Mouse (Mus musculus) liver, adult 2 months (tissue): ENCODE data around the gene Wfikkn2.

Experiments used
- CTCF ChIP-seq: fragments of 200-500 bp; IDR thresholded peaks from 2 replicates; pipeline ENCODE4 v1.5.1; 2011; ENCODE audit warnings: low read depth, low read length, control low read depth
- POLR2A ChIP-seq: fragments of 200-500 bp; IDR thresholded peaks from 2 replicates; pipeline ENCODE4 v1.6.1; 2011; ENCODE audit warnings: low read length, control low read depth; ENCODE audit not compliant: insufficient read depth; ENCODE audit errors: extremely low read depth

DNA sequence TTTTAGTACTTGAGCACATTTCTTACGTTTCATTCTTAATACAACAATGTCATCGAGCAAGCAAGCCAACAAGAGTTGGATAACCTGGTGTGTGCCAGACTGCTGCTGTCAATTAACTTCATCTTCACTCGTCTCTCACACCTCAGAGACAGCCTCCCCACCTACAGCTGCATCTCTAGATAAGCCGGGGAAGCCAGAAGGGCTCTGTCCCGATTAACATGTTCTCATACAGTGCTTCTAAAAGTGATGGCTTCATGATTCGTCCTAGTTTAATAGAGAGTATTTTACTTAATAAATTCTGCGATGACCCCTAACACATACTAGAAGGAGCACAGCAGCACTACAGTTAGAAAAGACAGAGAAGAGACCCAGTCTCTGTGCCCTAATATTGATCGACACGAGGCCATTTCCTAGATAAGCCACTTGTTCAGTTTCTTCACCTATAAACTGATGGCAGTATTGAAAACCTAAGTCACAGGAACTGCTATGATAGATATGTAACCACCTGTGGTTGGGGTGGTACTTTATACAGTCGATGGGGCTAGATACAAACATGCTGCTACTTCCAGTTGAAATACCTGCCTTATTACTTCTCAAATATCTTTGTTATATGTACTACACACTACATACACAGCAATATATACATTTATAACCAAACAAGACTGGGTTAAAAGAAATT, 44.4 kb upstream of the Wfikkn2 start:
- TF ChIP-seq POLR2A (no peak), CTCF (no peak)
